Mouse (Mus musculus) small intestine, adult 2 months (tissue): ENCODE measurements around the gene D630039A03Rik.

Source experiments
- CTCF ChIP-seq: fragments of 200-500 bp; IDR thresholded peaks from 2 replicates; pipeline ENCODE4 v1.5.1; 2012; ENCODE audit warnings: low read depth, mild to moderate bottlenecking, control low read depth, inconsistent platforms, low read length, moderate library complexity, mixed read lengths; ENCODE audit not compliant: insufficient replicate concordance, insufficient read length; ENCODE audit errors: extremely low read depth
- POLR2A ChIP-seq: fragments of 200-500 bp; IDR thresholded peaks from 2 replicates; pipeline ENCODE4 v1.6.1; 2012; ENCODE audit warnings: low read depth, mild to moderate bottlenecking, control low read depth, inconsistent platforms, low read length, moderate library complexity

GRCm38 (mm10) chr4:57904211-57904610, 11.9 kb downstream of the D630039A03Rik start:
- TF ChIP-seq CTCF, result peak; percentile 95; the same call in 1 of the 2 replicates
- no peak for TF ChIP-seq POLR2A
